Mouse (Mus musculus): ENCODE data around the gene Gm8180.
"Not testable (repeated sequence)": the region's sequence is repeated elsewhere in the genome, so short reads cannot be mapped to it uniquely, and the experiment has no call there.

GRCm38 (mm10) chr14:43821869-43822268 lies 37.3 kb upstream of the Gm8180 start:
- TF ChIP-seq CTCF (IDR thresholded peaks at IDR 0.05; ENCODE audit: low read depth, low read length); TAL1 (conservative IDR thresholded peaks at IDR 0.05; ENCODE audit: low read depth, low read length); GATA1 (IDR thresholded peaks at IDR 0.05; ENCODE audit: borderline replicate concordance, low read length): not testable (repeated sequence)

All from G1E (cell line).